Mouse (Mus musculus): ENCODE data around the gene Eps15l1. TPM values are rescaled to one million over a fixed set of nuclear protein-coding genes. Genes with fewer than 3 reads are reported as not detected.

Eps15l1 gene
- polyA plus RNA-seq, 1 experiment from 2014 or later = 53.4 TPM

GRCm38 (mm10) chr8:72376900-72377299 is 44.4 kb downstream of the Eps15l1 start:
- Histone ChIP-seq H3K4me3 (ENCODE audit: inconsistent target) (no peak overlapping the region), H3K79me2 (ENCODE audit: inconsistent target) (no peaks in the 10 kb centered on the region), H3K36me3 (ENCODE audit: inconsistent target) (peaks cover 54% of the 10 kb centered on the region), H3K27ac (no peak overlapping the region)
- 94% methylated on average over 2 of the region's 2 CpGs for WGBS (ENCODE audit: missing documents)

- H3K36me3 ChIP-seq (ENCODE audit: inconsistent target) = peaks cover 54% of the 10 kb centered on the region
- WGBS (ENCODE audit: missing documents) = 90% methylated on average over 5 of the region's 5 CpGs
- no peaks in the 10 kb centered on the region for H3K79me2 ChIP-seq (ENCODE audit: inconsistent target)
Observed at GRCm38 (mm10) chr8:72376309-72376708, 45.0 kb downstream of the Eps15l1 start.

GRCm38 (mm10) chr8:72375161-72375560 is 46.1 kb downstream of the Eps15l1 start:
- Histone ChIP-seq H3K4me3 (ENCODE audit: inconsistent target) (no peak overlapping the region), H3K36me3 (ENCODE audit: inconsistent target) (peaks cover 54% of the 10 kb centered on the region), H3K27ac (no peak overlapping the region), H3K79me2 (ENCODE audit: inconsistent target) (no peaks in the 10 kb centered on the region)
- WGBS (ENCODE audit: missing documents) = 85% methylated on average over 5 of the region's 5 CpGs

More at GRCm38 (mm10) chr8:72376309-72376708, 45.0 kb downstream of the Eps15l1 start:
- Histone ChIP-seq H3K27ac (no peak overlapping the region), H3K4me3 (ENCODE audit: inconsistent target) (no peak overlapping the region)

- H3K4me3 ChIP-seq (ENCODE audit: inconsistent target) = no peak overlapping the region
- peaks cover 56% of the 10 kb centered on the region for H3K36me3 ChIP-seq (ENCODE audit: inconsistent target)
- H3K27ac ChIP-seq = no peak overlapping the region
- no peaks in the 10 kb centered on the region for H3K79me2 ChIP-seq (ENCODE audit: inconsistent target)
- 88% methylated on average over 1 of the region's 4 CpGs for WGBS (ENCODE audit: missing documents)
Observed at GRCm38 (mm10) chr8:72372311-72372710, 48.9 kb downstream of the Eps15l1 start.

GRCm38 (mm10) chr8:72371356-72371755 is 49.9 kb downstream of the Eps15l1 start:
- 90% methylated on average over 3 of the region's 3 CpGs for WGBS (ENCODE audit: missing documents)
- H3K36me3 ChIP-seq (ENCODE audit: inconsistent target) = peaks cover 60% of the 10 kb centered on the region
- H3K4me3 ChIP-seq (ENCODE audit: inconsistent target) = no peak overlapping the region
- no peak overlapping the region for H3K27ac ChIP-seq
- H3K79me2 ChIP-seq (ENCODE audit: inconsistent target) = no peaks in the 10 kb centered on the region

GRCm38 (mm10) chr8:72366435-72366834 is 54.8 kb downstream of the Eps15l1 start:
- H3K27ac ChIP-seq = no peak overlapping the region
- WGBS (ENCODE audit: missing documents) = 86% methylated on average over 2 of the region's 2 CpGs
- H3K4me3 ChIP-seq (ENCODE audit: inconsistent target) = no peak overlapping the region
- no peaks in the 10 kb centered on the region for H3K79me2 ChIP-seq (ENCODE audit: inconsistent target)
- peaks cover 54% of the 10 kb centered on the region for H3K36me3 ChIP-seq (ENCODE audit: inconsistent target)

GRCm38 (mm10) chr8:72365826-72366225 is 55.4 kb downstream of the Eps15l1 start:
- Histone ChIP-seq H3K4me3 (ENCODE audit: inconsistent target) (no peak overlapping the region), H3K36me3 (ENCODE audit: inconsistent target) (peaks cover 49% of the 10 kb centered on the region), H3K79me2 (ENCODE audit: inconsistent target) (no peaks in the 10 kb centered on the region), H3K27ac (no peak overlapping the region)
- 8% methylated on average over 3 of the region's 3 CpGs for WGBS (ENCODE audit: missing documents)

GRCm38 (mm10) chr8:72365016-72365415 is 56.2 kb downstream of the Eps15l1 start:
- no peak overlapping the region for H3K27ac ChIP-seq
- H3K4me3 ChIP-seq (ENCODE audit: inconsistent target) = no peak overlapping the region
- no peaks in the 10 kb centered on the region for H3K79me2 ChIP-seq (ENCODE audit: inconsistent target)
- WGBS (ENCODE audit: missing documents) = 94% methylated on average over 2 of the region's 2 CpGs
- H3K36me3 ChIP-seq (ENCODE audit: inconsistent target) = peaks cover 42% of the 10 kb centered on the region

GRCm38 (mm10) chr8:72363457-72363856 is 57.8 kb downstream of the Eps15l1 start:
- H3K27ac ChIP-seq = no peak overlapping the region
- H3K4me3 ChIP-seq (ENCODE audit: inconsistent target) = no peak overlapping the region
- WGBS (ENCODE audit: missing documents) = 77% methylated on average over 7 of the region's 7 CpGs
- peaks cover 40% of the 10 kb centered on the region; the same call in 1 of the 2 replicates for H3K36me3 ChIP-seq (ENCODE audit: inconsistent target)
- no peaks in the 10 kb centered on the region for H3K79me2 ChIP-seq (ENCODE audit: inconsistent target)

GRCm38 (mm10) chr8:72362754-72363153 is 58.5 kb downstream of the Eps15l1 start:
- Histone ChIP-seq H3K4me3 (ENCODE audit: inconsistent target) (no peak overlapping the region), H3K79me2 (ENCODE audit: inconsistent target) (no peaks in the 10 kb centered on the region), H3K27ac (no peak overlapping the region), H3K36me3 (ENCODE audit: inconsistent target) (peaks cover 35% of the 10 kb centered on the region; the same call in 1 of the 2 replicates)
- WGBS (ENCODE audit: missing documents) = 94% methylated on average over 4 of the region's 4 CpGs

GRCm38 (mm10) chr8:72360162-72360561 is 61.1 kb downstream of the Eps15l1 start:
- Histone ChIP-seq H3K4me3 (ENCODE audit: inconsistent target) (no peak overlapping the region), H3K27ac (no peak overlapping the region), H3K79me2 (ENCODE audit: inconsistent target) (no peaks in the 10 kb centered on the region), H3K36me3 (ENCODE audit: inconsistent target) (peaks cover 27% of the 10 kb centered on the region)

- Histone ChIP-seq H3K79me2 (ENCODE audit: inconsistent target) (no peaks in the 10 kb centered on the region), H3K4me3 (ENCODE audit: inconsistent target) (no peak overlapping the region), H3K36me3 (ENCODE audit: inconsistent target) (peaks cover 22% of the 10 kb centered on the region), H3K27ac (no peak overlapping the region)
- 89% methylated on average over 3 of the region's 3 CpGs for WGBS (ENCODE audit: missing documents)
Observed at GRCm38 (mm10) chr8:72356593-72356992, 64.7 kb downstream of the Eps15l1 start.

GRCm38 (mm10) chr8:72354272-72354671 is 67.0 kb downstream of the Eps15l1 start:
- H3K36me3 ChIP-seq (ENCODE audit: inconsistent target) = peaks cover 19% of the 10 kb centered on the region
- 18% methylated on average over 10 of the region's 11 CpGs for WGBS (ENCODE audit: missing documents)
- no peaks in the 10 kb centered on the region for H3K79me2 ChIP-seq (ENCODE audit: inconsistent target)
- no peak overlapping the region for H3K27ac ChIP-seq
- no peak overlapping the region for H3K4me3 ChIP-seq (ENCODE audit: inconsistent target)

- Histone ChIP-seq H3K27ac (no peak overlapping the region), H3K36me3 (ENCODE audit: inconsistent target) (peaks cover 13% of the 10 kb centered on the region), H3K79me2 (ENCODE audit: inconsistent target) (no peaks in the 10 kb centered on the region), H3K4me3 (ENCODE audit: inconsistent target) (no peak overlapping the region)
- WGBS (ENCODE audit: missing documents) = 88% methylated on average over 7 of the region's 7 CpGs
Observed at GRCm38 (mm10) chr8:72353700-72354045, 67.6 kb downstream of the Eps15l1 start.

GRCm38 (mm10) chr8:72352951-72353699 is 68.1 kb downstream of the Eps15l1 start:
- Histone ChIP-seq H3K4me3 (ENCODE audit: inconsistent target) (no peak overlapping the region), H3K27ac (no peak overlapping the region), H3K36me3 (ENCODE audit: inconsistent target) (peaks cover 9% of the 10 kb centered on the region), H3K79me2 (ENCODE audit: inconsistent target) (no peaks in the 10 kb centered on the region)
- 90% methylated on average over 8 of the region's 8 CpGs for whole genome bisulfite sequencing (ENCODE audit: missing documents)

All from macrophage (primary cell).